ENCODE assay signal across 8 mouse cellular contexts in the genomic region with DNA sequence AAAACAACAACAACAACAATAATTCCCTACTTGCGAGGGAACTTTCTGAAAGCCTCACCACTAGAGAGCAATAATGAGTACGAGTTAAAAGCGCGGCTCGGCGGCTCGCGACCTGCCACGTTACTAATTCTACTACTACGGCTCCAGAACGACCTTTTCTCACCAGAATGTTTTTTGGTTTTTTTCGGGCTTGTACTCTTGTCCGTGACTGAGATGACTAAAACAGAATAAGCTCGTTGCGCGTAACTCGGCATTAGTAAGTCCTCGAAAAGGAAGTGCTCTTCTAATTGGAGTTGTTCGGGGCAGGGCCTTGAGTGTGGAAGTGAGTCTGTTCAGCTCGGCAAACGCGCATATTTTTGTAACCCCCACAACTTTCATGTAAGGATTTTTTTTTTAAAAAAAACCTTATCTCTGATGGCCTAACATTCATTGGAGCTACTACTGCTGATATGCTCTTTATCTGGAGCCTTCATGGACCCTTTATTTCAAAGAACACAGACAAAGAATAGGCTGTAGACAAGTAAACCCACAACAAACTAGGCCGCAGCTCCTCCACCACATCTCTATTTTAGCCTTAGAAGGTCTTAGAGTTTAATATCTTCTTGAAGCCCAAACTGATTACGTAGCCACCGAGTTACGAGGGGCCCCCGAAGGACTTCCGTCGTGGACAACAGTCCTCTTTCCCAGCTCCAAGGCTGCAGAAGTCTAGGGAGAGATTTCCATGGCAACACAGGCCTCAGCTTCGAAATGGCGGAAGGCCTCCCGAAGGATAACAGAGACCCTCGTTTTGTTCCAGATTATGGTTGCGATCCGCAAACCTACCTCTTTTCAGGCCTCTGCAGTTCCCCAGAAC. TPM values are rescaled to one million over a fixed set of nuclear protein-coding genes. Genes with fewer than 3 reads are reported as not detected.
DNase-seq lines count a peak whose midpoint lies in the region; ATAC-seq lines count a peak whose summit lies in the region.

No protein-coding gene starts in this region.

- H3K9me3 ChIP-seq in limb, embryonic 10.5 days (replicated peaks), result no peaks in the 10 kb centered on the region
- no peaks in the 10 kb centered on the region for H3K9me3 ChIP-seq in midbrain, embryonic 11.5 days (ENCODE audit: control insufficient read depth, low read length)

- H3K36me3 ChIP-seq in limb, embryonic 10.5 days, result peaks cover 58% of the 10 kb centered on the region
- peaks cover 4% of the 10 kb centered on the region; the same call in 1 of the 2 replicates for H3K36me3 ChIP-seq in midbrain, embryonic 11.5 days (ENCODE audit: control insufficient read depth, insufficient read depth, low read length)

- ATAC-seq in midbrain, embryonic 11.5 days (ENCODE audit: low FRiP score), result peak; percentile 65

- WGBS in limb, embryonic 10.5 days, result under 1% methylated on average over 35 of the region's 35 CpGs
- WGBS in midbrain, embryonic 11.5 days, result under 1% methylated on average over 35 of the region's 35 CpGs

- peak overlapping the region; percentile 35 for H3K4me2 ChIP-seq in midbrain, embryonic 11.5 days

- peak; percentile 71 for DNase-seq in 3134 (ENCODE audit: extremely low read depth, insufficient read length, low spot score)
- DNase-seq in adrenal gland, adult 2 months, result peak; percentile 78
- peak; percentile 79 for DNase-seq in embryo, embryonic 9.5 days (ENCODE audit: extremely low spot score)
- peak; percentile 65 to 82 for DNase-seq in heart, adult 18-20 months
- peak; percentile 46 for DNase-seq in kidney, adult 11 months
- DNase-seq in limb, embryonic 10.5 days (ENCODE audit: low spot score), result peak; percentile 73
- DNase-seq in midbrain, embryonic 11.5 days (ENCODE audit: low spot score, missing footprints), result peak; percentile 97
- DNase-seq in skeletal muscle tissue, adult 2 months (ENCODE audit: low read depth, low spot score), result peak; percentile 23

- peak overlapping the region; percentile 94 for H3K27ac ChIP-seq in limb, embryonic 10.5 days
- H3K27ac ChIP-seq in midbrain, embryonic 11.5 days (ENCODE audit: low read depth, low read length), result peak overlapping the region; percentile 15; the same call in 1 of the 2 replicates

- no peaks in the 10 kb centered on the region for H3K27me3 ChIP-seq in limb, embryonic 10.5 days (ENCODE audit: low read depth, poor library complexity, severe bottlenecking)
- H3K27me3 ChIP-seq in midbrain, embryonic 11.5 days (ENCODE audit: control insufficient read depth, insufficient read depth, low read length), result no peaks in the 10 kb centered on the region

- H3K9ac ChIP-seq in midbrain, embryonic 11.5 days (ENCODE audit: low read length), result peak overlapping the region; percentile 91

- H3K4me3 ChIP-seq in limb, embryonic 10.5 days, result peak overlapping the region; percentile 68
- peak overlapping the region; percentile 76 for H3K4me3 ChIP-seq in midbrain, embryonic 11.5 days (ENCODE audit: low read depth, low read length)

- peaks cover 26% of the 10 kb centered on the region for H3K4me1 ChIP-seq in limb, embryonic 10.5 days
- H3K4me1 ChIP-seq in midbrain, embryonic 11.5 days (ENCODE audit: control insufficient read depth, insufficient read depth, low read length), result peaks cover 13% of the 10 kb centered on the region

RNA-seq across cellular contexts. Expression of a gene that starts 0.5 kb away (rescaled TPM):
- total RNA-seq in adrenal gland, adult 2 months (2021), result 10 to 100 TPM; 62.0 to 67.5 TPM
- 7.9 and 12.5 TPM in 2 replicates for polyA plus RNA-seq in adrenal gland, adult 2 months (2012; rRNA removed)
- 10 to 100 TPM; 46.9 to 49.1 TPM for total RNA-seq in heart, adult 18-20 months (2021)
- 223 and 233 TPM in 2 replicates for polyA plus RNA-seq in limb, embryonic 10.5 days (2016; fragmentation: Nextera tagmentation; extraction: Ambion mirVana)
- 176 and 178 TPM in 2 replicates for polyA plus RNA-seq in midbrain, embryonic 11.5 days (2014; fragmentation: Nextera tagmentation; extraction: Ambion mirVana)

RNA-seq across cellular contexts. Expression of a gene that starts 0.6 kb away (rescaled TPM):
- 10 to 100 TPM; 21.6 to 23.6 TPM for total RNA-seq in adrenal gland, adult 2 months (2021)
- polyA plus RNA-seq in adrenal gland, adult 2 months (2012; rRNA removed), result 9.1 and 15.1 TPM in 2 replicates
- total RNA-seq in heart, adult 18-20 months (2021), result 10 to 100 TPM; 10.4 to 10.9 TPM
- polyA plus RNA-seq in limb, embryonic 10.5 days (2016; fragmentation: Nextera tagmentation; extraction: Ambion mirVana), result 38.4 and 38.6 TPM in 2 replicates
- 28.0 and 29.9 TPM in 2 replicates for polyA plus RNA-seq in midbrain, embryonic 11.5 days (2014; fragmentation: Nextera tagmentation; extraction: Ambion mirVana)

RNA-seq across cellular contexts. Expression of a gene that starts 27.1 kb away (rescaled TPM):
- 1 to 10 TPM in 1 of 2 experiments, not detected in 1; 1.1 TPM for total RNA-seq in adrenal gland, adult 2 months (2021)
- 0.28 and 3.3 TPM in 2 replicates for polyA plus RNA-seq in adrenal gland, adult 2 months (2012; rRNA removed)
- total RNA-seq in heart, adult 18-20 months (2021), result not detected
- polyA plus RNA-seq in limb, embryonic 10.5 days (2016; fragmentation: Nextera tagmentation; extraction: Ambion mirVana), result not detected in 2 replicates
- not detected in 2 replicates for polyA plus RNA-seq in midbrain, embryonic 11.5 days (2014; fragmentation: Nextera tagmentation; extraction: Ambion mirVana)

RNA-seq across cellular contexts. Expression of a gene that starts 47.4 kb away (rescaled TPM):
- 10 to 100 TPM; 50.1 to 50.7 TPM for total RNA-seq in adrenal gland, adult 2 months (2021)
- polyA plus RNA-seq in adrenal gland, adult 2 months (2012; rRNA removed), result 11.6 and 12.3 TPM in 2 replicates
- total RNA-seq in heart, adult 18-20 months (2021), result 10 to 100 TPM; 17.3 to 18.7 TPM
- 42.2 and 48.7 TPM in 2 replicates for polyA plus RNA-seq in limb, embryonic 10.5 days (2016; fragmentation: Nextera tagmentation; extraction: Ambion mirVana)
- polyA plus RNA-seq in midbrain, embryonic 11.5 days (2014; fragmentation: Nextera tagmentation; extraction: Ambion mirVana), result 50.2 and 52.4 TPM in 2 replicates

RNA-seq across cellular contexts. Expression of a gene that starts 47.6 kb away (rescaled TPM):
- 10 to 100 TPM; 35.2 to 36.9 TPM for total RNA-seq in adrenal gland, adult 2 months (2021)
- 21.8 and 27.4 TPM in 2 replicates for polyA plus RNA-seq in adrenal gland, adult 2 months (2012; rRNA removed)
- total RNA-seq in heart, adult 18-20 months (2021), result 10 to 100 TPM; 16.4 to 17.7 TPM
- 16.4 and 19.6 TPM in 2 replicates for polyA plus RNA-seq in limb, embryonic 10.5 days (2016; fragmentation: Nextera tagmentation; extraction: Ambion mirVana)
- polyA plus RNA-seq in midbrain, embryonic 11.5 days (2014; fragmentation: Nextera tagmentation; extraction: Ambion mirVana), result 17.9 and 19.6 TPM in 2 replicates

Comparison
In these comparisons a context has a peak if more than half of its experiments do, and no peak if none do; other contexts are left out.
1. Peak in every context shown above with its lines: DNase-seq, ATAC-seq, H3K4me3 ChIP-seq and H3K27ac ChIP-seq.
2. DNase-seq: peak in every context shown above with its lines; median percentile 97 in midbrain, embryonic 11.5 days; 79 in embryo, embryonic 9.5 days; 78 in adrenal gland, adult 2 months; 74 in heart, adult 18-20 months; 73 in limb, embryonic 10.5 days; 71 in 3134; 46 in kidney, adult 11 months; 23 in skeletal muscle tissue, adult 2 months.
3. RNA of a gene that starts 0.5 kb away (polyA plus RNA-seq): 223 to 233 TPM in limb, embryonic 10.5 days and 176 to 178 TPM in midbrain, embryonic 11.5 days; 7.9 to 12.5 TPM in adrenal gland, adult 2 months; every median in the first group is over 10 times any median in the second.